Mouse (Mus musculus): Measurements from ENCODE around the gene Cwc25.

Gene Cwc25

DNA sequence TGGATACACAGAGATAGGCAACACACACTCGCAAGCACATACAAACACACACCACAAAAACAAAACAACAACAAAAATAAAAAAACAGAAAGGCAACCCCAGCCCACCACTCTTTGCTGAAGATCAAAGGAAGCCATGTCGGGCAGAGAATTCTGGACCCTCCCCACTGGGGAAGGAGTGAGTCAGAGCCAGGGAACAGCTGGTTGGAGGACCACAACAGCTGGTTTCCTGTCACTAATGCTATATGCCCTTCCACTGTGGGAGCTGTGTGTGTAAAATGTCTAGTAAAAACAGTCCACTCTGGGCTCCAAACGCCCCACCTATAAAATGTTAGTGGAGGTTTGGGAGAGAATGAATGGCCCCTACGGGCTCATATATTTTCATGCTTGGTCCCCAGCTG, 45.0 kb downstream of the Cwc25 start:
- 92% methylated on average over 4 of the region's 4 CpGs for WGBS

DNA sequence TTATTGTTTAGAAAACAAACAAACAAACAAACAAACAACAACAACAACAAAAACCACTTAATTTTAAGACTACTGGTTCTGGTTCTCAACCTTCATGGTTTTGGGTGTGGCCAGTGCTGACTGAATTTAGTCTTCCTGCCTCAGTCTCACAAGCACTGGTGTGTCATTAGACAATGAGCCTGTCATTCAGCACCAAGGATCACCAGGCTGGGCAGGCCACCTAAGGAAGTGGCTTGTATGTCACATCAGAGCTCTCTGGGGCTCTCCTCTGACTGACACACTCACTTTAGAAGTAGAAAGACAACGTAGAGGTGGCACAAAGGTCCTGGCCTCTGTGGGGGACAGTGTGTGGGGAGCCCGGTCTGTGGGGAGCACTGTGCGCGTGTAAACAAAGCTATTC, 47.3 kb downstream of the Cwc25 start:
- WGBS = 84% methylated on average over 4 of the region's 4 CpGs

DNA sequence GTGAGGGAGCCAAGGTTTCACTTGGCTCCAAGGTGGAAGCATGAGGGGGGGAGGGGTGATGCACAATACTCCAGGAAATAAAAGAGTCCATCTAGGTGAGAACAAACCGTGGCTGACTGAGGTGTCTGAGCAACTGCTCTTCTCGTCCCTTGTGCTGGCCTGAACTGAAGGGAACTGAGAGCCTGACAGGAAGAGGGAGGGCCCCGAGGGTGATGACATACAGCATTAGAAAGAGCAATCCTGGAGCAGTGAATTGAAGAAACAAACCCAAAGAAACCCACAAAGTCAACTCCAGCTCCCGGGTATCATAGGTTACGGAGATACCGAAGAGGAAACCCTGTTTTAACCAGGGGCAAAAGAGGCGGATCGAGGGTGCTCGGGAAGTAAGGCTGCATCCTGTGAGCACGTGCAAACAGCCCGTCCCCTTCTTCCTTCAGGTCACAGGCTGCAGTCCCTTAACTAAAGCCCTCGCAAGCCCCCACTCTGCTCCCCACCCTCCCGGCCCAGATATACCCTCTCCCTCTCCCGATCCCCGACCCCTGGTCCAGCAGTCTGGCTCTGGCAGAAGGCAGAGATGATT, 48.0 kb downstream of the Cwc25 start:
- WGBS = 74% methylated on average over 15 of the region's 15 CpGs

DNA sequence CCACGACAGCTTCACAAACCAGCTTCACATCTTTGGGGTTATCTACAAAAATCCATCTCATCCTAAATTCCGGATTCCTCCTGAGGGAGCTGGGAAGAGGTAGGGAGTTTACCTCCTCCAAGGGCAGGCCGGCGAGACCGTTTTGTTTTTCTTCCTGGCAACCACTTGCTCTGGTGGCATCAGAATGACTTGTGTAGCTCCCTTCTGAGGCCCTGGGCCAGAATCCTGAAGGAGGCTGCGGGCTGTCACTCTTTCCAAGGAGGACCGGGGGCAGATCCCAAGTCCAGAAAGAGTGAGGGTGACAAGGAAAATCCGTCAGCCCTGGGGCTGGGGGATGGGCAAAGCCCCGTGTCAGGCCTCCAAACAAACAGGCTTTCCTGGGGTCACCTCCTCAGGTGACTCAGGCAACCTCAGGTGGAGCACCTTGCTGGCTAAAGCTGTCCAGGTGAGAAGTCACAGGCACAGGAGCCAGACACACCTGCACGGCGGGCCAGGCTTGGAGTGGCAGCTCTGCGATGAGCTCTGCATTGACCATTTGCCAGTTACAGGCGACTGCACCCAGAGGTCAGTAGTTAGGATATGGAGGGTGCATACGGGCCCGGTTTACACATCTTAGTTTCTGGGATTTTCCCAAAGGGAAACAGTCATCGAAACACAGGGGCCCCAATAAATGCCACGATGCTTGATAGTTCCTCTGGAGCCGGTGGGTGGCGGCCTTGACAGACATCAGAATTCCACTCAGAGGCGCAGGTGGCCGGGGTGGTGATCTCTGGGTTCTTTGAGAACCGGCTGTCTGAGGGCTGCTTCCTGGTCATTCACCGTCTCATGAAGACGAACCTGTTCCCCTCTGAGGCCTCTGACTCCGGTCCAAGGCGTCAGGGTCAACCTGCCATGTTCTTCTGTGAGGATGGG, 48.7 kb downstream of the Cwc25 start:
- 86% methylated on average over 26 of the region's 26 CpGs for WGBS

DNA sequence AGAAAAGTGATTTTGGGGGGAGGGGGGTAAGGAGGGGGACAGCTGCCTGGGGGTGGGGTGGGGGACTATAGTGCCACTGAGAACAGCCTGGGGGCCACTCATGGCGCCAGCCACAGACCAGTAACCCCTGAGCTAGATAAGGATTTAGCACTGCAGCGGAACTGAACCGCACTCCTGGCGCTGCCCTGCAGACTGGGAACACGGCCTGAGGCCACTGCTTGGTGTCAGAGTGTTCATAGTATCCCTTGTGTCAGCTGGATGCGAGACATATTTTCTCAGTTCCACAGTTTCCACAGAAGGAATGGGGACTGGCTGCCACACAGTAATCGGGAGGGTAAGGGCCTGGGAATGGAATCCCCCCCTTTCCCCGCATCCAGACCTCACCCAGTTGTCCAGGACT, 50.3 kb downstream of the Cwc25 start:
- 75% methylated on average over 8 of the region's 8 CpGs for WGBS

DNA sequence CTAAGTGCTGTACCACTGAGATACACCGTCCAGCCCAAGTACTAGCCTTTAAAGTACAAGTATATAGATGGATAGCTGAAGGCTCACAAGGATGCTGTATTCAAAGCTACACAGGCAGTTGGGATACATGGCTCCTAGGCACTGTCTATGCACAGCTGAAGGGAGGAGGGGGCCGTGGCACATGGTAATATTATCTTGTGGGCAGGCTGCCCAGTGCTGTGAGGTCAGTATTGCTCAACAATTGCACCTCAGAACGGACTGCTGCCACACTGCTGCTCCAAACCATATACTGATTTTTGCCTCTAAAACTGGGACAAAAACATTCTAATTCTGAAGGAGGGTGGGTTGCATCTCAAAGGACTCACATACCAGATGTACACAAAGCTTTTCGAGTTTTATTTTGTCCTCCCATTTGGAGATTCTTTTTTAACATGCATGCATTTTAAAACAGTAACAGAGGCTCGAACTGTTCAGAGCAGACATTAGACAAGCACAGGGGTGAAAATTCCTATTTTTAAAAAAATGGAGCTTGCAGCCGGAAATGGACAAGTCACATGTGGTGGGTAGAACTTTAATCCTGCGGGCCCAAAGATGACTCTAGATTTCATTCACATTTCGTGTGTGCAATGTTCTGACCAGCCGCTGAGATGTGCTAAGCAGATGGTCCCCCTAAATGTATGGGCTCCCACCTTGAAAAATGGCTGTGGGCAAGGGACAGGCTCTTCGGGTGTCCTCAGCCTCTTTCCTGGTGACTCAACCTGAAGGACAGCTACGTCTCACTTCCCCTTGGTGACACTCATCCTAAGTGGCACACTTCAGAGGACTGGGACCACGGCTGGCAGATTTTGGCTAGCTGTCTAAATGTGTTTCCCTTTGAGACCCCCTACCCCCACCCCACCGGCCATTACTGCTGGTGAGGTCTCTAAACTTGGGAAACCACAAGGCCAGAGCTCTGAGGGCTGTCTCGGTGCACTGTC, 51.3 kb downstream of the Cwc25 start:
- WGBS = 50% methylated on average over 14 of the region's 14 CpGs

DNA sequence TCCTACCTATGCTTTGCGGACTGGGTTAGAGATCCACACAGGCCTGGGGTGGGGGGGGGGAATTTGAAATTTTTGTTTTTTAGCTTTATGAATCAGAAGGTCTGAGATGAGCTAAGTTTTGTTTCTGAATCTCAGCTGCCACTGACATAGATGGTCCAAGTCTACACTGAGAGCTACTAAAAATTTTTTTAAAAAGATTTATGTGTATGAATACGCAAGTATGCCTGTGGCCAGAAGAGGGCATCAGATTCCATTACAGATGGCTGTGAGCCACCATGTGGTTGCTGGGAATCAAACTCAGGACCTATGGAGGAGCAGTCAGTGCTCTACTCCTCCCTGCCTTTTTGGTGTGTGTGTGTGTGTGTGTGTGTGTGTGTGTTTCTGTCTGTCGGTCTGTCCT, 52.0 kb downstream of the Cwc25 start:
- 83% methylated on average over 3 of the region's 3 CpGs for WGBS

DNA sequence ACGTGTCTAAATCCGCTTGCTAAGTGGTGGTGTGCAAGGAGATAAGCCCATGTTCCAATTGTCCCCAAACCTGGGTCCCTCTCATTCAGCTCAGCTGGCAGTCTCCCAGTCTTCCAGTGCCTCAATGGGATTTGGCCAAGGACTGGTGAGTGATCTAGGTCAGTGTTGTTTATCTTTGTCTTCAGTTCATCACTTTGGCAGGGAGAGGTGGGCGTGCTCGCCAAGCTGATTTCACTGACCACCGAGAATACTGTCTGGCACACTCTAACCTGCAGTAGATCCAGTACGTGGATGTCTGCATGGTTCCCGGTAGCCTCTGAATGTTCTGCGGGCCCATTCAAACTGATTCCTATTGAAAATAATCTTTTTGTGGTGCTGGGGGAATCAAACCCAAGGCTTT, 52.5 kb downstream of the Cwc25 start:
- 48% methylated on average over 8 of the region's 8 CpGs for WGBS

DNA sequence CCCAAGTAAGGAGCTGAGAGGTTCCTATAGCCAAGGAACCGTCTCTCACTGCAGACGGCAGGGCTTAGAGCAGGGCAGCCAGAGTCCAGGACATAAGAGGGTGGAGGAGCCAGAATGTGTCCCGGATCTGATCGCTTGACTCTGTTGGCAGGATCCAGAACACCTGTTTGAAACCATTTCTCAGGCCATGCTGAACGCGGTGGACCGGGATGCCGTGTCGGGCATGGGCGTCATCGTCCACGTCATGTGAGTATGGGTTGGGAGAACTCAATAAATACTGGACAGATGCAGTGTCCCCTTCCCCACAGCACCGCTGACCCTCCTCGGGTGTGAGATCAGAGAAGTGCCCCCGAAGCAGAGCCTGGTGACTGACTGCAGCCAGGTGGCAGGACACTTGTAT, 54.1 kb downstream of the Cwc25 start:
- 88% methylated on average over 15 of the region's 15 CpGs for WGBS

DNA sequence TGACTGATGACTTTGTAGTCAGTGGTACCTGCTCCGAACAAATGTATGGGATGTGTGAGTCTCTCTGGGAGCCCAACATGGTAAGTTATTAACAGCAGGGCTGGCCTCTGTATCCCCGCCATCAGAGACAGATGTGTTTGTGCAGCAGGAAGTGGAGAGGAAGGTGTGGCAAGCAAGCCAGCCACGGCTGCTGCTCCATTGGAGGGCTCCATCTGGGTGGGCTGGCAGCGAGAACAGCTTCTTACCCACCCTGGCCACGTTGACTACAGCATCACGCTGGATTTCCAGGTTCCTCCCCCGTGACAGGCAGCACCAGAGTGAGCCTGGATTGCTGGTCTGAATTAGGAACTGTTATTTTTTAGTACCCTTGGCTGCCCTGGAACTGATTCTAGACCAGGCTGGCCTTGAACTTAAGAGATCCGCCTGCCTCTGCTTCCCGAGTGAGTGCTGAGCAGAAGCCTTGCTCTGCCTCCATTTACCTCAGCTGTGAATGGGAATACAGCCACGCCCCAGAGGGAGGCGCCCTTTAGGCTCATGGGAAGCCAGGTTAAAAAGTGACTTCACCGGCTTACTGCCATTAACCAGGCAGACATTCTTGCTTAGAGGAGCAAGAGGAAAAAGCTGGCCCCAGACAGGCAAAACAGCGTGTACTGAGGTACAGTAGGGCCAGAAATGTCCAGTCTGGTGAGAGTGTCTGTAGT, 55.0 kb downstream of the Cwc25 start:
- WGBS = 75% methylated on average over 13 of the region's 13 CpGs

DNA sequence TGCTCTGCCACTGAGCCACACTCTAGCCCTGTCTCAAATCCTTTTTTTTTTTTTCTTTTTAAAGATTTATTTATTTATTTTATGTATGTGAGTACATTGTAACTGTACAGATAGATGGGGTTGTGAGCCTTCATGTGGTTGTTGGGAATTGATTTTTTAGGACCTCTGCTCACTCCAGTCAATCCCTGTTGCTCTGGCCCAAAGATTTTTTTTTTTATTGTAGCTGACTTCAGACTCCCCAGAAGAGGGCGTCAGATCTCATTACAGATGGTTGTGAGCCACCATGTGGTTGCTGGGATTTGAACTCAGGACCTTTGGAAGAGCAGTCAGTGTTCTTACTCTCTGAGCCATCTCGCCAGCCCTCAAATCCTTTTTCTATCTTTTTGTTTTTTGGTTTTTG, 56.3 kb downstream of the Cwc25 start:
- WGBS = 86% methylated on average over 2 of the region's 2 CpGs

DNA sequence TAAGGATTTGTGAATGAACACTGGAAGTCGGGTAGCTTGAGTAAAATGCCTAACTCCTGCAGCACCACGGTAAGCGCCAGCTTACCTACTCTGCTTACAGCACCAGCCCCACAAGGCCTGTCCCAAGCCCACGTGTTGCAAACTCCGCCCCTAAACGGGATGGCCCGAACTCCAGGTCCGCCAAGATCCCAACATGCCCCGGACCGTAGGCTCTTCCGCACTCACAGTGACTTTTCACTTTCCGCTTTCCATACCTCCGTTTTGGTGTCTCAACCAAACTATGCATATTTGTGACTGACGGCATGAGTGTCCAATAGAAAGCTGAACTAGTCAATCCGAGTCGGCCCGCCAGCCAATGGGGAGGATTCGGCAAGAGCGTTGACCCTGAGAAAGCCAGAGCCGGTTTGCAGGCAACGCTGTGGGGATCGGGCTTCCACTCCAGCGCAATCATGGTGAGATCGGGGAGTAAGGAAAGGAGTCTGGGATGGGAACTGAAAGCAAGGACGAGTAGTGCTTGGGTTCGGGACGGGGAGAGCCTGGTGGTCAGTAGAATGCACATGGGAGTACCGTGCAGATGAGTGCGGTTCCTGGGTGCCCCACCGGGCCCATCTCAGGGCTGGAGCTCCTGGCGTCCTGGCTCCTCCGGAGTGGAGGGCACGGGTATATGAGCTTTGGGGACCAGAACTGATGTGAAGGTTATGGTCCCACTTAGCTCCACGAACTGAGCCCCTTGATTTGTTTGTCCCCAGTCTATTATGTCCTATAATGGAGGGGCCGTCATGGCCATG, 63.1 kb downstream of the Cwc25 start, which contains the start of gene Psmb3:
Psmb3 (plus strand) TSS at position 361 of the 788 bp plus-strand sequence.
- under 1% methylated on average over 35 of the region's 35 CpGs for WGBS

DNA sequence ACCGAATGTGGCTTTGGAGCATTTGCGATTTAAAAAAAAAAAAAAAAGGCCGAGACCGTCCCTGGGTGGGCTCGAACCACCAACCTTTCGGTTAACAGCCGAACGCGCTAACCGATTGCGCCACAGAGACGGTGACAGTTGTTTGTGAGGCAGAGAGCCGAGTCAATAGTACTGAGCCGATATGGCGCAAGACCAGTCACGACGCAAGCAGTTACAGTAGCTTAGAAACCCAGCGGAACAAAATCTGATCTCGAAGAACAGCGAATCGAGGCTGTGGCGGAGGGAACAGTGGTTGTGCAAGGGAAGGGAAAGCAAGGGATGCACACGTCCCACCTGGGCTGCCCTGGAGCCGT, 64.0 kb downstream of the Cwc25 start:
- WGBS = under 1% methylated on average over 24 of the region's 24 CpGs

DNA sequence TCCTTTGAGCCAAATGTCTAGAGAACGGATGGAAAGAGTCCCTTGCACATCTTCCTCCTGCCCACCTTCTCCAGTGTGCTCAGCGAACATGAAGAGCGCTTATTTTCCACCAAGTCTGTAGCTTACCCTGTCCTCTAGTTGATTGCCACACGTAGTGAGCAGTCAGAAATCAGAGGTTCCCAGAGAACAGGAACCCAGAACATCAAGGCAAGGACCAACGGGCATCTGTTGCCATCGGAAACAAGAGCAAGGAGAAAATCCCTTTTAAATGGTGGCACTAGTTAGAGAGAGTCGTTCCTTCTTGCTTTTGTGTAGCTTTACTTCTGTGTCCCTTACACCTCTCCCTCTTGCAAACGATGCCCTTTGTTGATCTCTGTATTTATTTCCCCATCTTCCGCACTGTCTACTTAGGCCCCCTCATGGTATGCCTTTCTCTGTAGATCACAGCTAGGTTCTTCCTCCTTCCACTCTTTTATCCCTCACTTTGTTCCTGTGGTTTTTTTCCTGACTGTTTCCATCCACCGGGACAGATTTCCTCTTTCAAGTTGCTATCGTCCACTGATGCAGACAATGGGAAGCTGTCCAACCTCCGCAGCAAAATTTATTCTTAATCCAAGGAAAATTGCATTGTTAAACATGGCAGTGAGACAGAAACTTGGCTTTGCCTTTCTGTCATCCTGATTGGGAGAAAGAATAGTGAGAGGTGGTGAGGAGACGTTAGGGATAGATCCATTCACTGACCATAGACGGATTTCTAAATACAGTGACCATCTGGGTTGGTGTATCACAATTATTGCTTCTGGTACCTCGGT, 64.6 kb downstream of the Cwc25 start:
- 36% methylated on average over 15 of the region's 15 CpGs for WGBS

DNA sequence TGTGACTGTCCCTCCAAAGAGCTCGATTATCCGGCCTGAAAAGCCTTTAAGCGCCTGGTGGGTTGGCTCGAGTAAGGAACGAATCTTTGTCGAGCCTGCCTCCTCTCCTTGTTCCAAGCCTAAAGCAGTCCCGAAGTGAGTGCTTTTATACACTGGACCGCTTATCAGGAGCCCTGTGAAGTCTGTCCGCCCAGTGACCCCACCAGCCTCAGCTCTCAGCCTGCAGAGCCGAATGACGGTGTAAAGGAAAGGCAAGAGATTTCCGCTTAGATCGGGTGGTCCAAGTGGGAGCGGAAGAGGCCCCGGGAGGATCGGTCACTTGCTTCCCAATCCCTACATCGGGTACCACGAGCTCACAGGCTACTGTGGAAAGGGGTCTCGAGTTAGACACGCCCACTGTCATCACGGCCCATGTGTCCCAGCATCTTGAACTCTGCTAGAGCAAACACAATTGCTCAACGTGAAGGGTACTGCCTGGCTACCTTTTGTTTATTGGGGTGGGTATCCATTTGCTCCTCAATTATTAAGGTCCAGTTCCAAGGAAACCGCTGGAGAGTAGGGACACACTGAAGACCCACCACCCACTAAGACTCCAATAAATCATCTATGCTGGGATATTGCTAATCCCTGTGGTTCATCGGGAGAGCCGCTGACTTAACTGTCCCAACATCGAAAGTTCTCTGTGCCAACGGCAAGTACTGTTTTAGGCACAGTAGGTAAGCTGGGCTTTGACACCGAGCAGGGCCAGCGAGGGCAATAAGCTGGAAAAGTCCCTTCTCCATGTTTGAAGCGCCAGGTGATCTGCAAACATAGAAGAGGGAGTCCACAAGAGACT, 65.4 kb downstream of the Cwc25 start:
- WGBS = 19% methylated on average over 30 of the region's 30 CpGs

DNA sequence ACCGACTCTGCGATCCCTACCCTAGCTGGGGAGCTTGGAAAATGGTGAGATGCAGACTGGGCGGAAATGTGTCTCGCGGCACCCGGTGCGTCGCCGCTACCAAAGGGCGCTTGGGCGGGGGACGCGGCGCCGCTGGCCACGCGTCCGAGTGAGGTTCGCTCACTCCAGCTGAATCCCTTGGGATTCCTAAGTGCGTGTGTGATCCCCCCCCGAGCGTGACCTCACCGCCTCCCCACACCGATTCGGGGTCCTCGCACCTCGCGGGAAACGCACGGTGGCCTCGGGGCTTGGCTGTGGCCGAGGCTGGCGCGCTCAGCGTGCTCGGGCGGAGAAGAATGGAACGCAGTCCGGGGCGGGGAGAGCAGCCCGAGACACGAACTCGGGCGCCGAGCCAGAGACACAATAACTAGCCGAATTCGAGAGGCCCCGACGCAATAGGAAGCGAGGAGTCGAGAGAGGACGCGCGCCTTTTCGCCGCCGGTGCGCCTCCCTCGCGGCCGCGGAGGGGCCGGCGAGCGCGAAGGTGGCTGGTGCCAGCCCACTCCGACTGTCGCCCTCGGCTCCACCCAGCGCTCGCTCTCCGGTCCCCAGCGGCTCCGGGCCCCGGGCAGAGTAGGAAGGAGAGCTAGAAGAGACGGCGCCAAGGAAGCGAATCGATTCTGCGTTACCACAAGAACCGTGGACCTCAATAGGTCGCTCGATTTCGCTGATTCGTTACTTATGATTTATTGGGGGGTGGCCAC, 66.2 kb downstream of the Cwc25 start, which contains the start of gene Pcgf2:
Pcgf2 (minus strand) TSS at position 495 of the 743 bp plus-strand sequence.
- WGBS = under 1% methylated on average over 85 of the region's 85 CpGs

DNA sequence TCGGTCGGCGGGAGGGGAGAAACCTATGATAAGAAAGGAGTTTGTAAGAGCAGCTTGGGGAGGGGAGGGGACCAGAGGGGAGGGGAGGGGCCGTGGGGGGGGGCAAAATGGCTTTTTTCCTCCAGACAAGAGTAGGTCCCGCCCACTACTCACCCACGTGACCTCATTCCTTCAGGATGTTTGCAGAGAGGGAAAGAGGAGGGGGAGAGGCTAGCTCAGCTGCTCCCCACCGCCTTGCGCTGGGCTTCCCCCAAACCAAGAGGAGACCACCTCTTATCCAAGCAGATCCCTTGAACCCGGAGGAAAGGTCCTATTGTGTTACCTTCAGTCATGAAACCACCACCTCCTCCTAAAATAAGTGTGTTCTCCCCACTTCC, 66.7 kb downstream of the Cwc25 start:
- 0% methylated on average over 6 of the region's 9 CpGs for WGBS
